Mouse (Mus musculus) myocyte (in vitro differentiated cells): ENCODE data around the gene D630045J12Rik. TPM values are rescaled to one million over a fixed set of nuclear protein-coding genes. Genes with fewer than 3 reads are reported as not detected.

Experiments used
- H3K27me3 ChIP-seq: one replicate; pipeline ENCODE4 v1.6.1; 2011; ENCODE audit not compliant: control insufficient read depth, insufficient read depth, insufficient read length
- H3K36me3 ChIP-seq: one replicate; pipeline ENCODE4 v1.6.1; 2011; ENCODE audit not compliant: control insufficient read depth, insufficient read depth
- H3K4me2 ChIP-seq: one replicate; pipeline ENCODE4 v1.6.1; 2011; ENCODE audit warnings: low read depth, control low read depth
- H3K4me3 ChIP-seq: one replicate; pipeline ENCODE4 v1.5.1; 2011; ENCODE audit warnings: mild to moderate bottlenecking, control low read depth, moderate library complexity
- H3K79me2 ChIP-seq: one replicate; pipeline ENCODE4 v1.6.1; 2011; ENCODE audit not compliant: control insufficient read depth, insufficient read depth
- H3ac ChIP-seq: one replicate; pipeline ENCODE4 v1.6.1; 2011; ENCODE audit not compliant: control insufficient read depth, insufficient read length
- CEBPB ChIP-seq: IDR thresholded peaks from 2 replicates; pipeline ENCODE4 v1.6.1; 2011; ENCODE audit warnings: mild to moderate bottlenecking, moderate library complexity; ENCODE audit not compliant: poor library complexity, insufficient read depth, severe bottlenecking
- E2F4 ChIP-seq: IDR thresholded peaks from one replicate; pipeline ENCODE4 v1.6.1; 2011; ENCODE audit warnings: mild to moderate bottlenecking, control low read depth, moderate library complexity; ENCODE audit not compliant: insufficient read depth
- MAX ChIP-seq: IDR thresholded peaks from one replicate; pipeline ENCODE4 v1.6.1; 2011; ENCODE audit warnings: low read depth, mild to moderate bottlenecking, control low read depth
- MYOD1 ChIP-seq, 3 experiments: IDR thresholded peaks; one replicate each; pipeline ENCODE4 v1.6.1; 2011; ENCODE audit warnings: control low read depth in 2 of 3, low read depth in 2 of 3, mild to moderate bottlenecking in 2 of 3, moderate library complexity in 1 of 3; ENCODE audit not compliant: insufficient read length in 2 of 3, control insufficient read depth in 1 of 3
- MYOG ChIP-seq, 3 experiments: IDR thresholded peaks; one replicate each; pipeline ENCODE4 v1.6.1; 2011; ENCODE audit warnings: control low read depth in 2 of 3, low read depth in 2 of 3, mild to moderate bottlenecking in 2 of 3; ENCODE audit not compliant: insufficient read length in 2 of 3, control insufficient read depth in 1 of 3, insufficient read depth in 1 of 3
- POLR2A ChIP-seq: IDR thresholded peaks from one replicate; pipeline ENCODE4 v1.6.1; 2011; ENCODE audit warnings: low read depth, mild to moderate bottlenecking, control low read depth, moderate library complexity; ENCODE audit not compliant: insufficient read length
- POLR2AphosphoS2 ChIP-seq: IDR thresholded peaks from one replicate; pipeline ENCODE4 v1.6.1; 2011; ENCODE audit warnings: low read depth, control low read depth; ENCODE audit not compliant: insufficient read length
- REST ChIP-seq: IDR thresholded peaks from one replicate; pipeline ENCODE4 v1.6.1; 2011; ENCODE audit warnings: mild to moderate bottlenecking, control low read depth, moderate library complexity; ENCODE audit not compliant: insufficient read depth, insufficient read length
- SRF ChIP-seq: IDR thresholded peaks from one replicate; pipeline ENCODE4 v1.6.1; 2011; ENCODE audit warnings: low read depth; ENCODE audit not compliant: control insufficient read depth, insufficient read length
- TCF12 ChIP-seq: IDR thresholded peaks from one replicate; pipeline ENCODE4 v1.6.1; 2011; ENCODE audit warnings: mild to moderate bottlenecking, control low read depth; ENCODE audit not compliant: poor library complexity, insufficient read depth, severe bottlenecking
- TCF3 ChIP-seq: IDR thresholded peaks from one replicate; pipeline ENCODE4 v1.6.1; 2011; ENCODE audit warnings: low read depth, control low read depth; ENCODE audit not compliant: insufficient read length
- USF1 ChIP-seq: IDR thresholded peaks from one replicate; pipeline ENCODE4 v1.6.1; 2011; ENCODE audit warnings: low read depth, mild to moderate bottlenecking, control low read depth, moderate library complexity
- polyA plus RNA-seq: library from polyadenylated mRNA; unstranded; fragments of >200 nt; fragmentation: generic; extraction: Trizol; gene quantifications from one replicate; pipeline ENCODE4 v1.2.1, GENCODE M21; 2012; ENCODE audit warnings: missing spikeins

Gene D630045J12Rik
- polyA plus RNA-seq, 1 experiment, result 0.77 TPM

DNA sequence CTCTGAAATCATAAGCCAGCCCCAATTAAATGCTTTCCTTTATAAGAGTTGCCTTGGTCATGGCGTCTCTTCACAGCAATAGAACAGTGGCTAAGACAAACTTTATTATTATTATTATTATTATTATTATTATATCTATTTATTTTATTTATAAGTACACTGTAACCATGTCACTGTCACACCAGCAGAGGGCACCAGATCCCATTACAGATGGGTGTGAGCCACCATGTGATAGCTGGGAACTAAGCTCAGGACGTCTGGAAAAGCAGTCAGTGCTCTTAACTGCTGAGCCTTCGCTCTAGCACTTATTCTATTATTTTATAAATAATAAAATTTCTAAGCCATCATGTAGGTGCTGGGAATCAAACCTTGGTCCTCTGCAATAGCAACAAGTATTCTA lies 39.9 kb upstream of the D630045J12Rik start:
- Histone ChIP-seq H3K4me3 (no peak overlapping the region), H3K36me3 (peaks cover 4% of the 10 kb centered on the region), H3ac (no peak overlapping the region), H3K79me2 (no peaks in the 10 kb centered on the region), H3K27me3 (no peaks in the 10 kb centered on the region), H3K4me2 (no peak overlapping the region)
- TF ChIP-seq SRF (no peak), REST (no peak), E2F4 (no peak), MYOD1 (IDR thresholded peaks at IDR 0.05; ENCODE audit: control insufficient read depth in 1 of 3, insufficient read length in 2 of 3, low read depth in 2 of 3) (no peak), POLR2A (no peak), TCF3 (no peak), TCF12 (no peak), USF1 (no peak), POLR2AphosphoS2 (no peak), MYOG (IDR thresholded peaks at IDR 0.05; ENCODE audit: control insufficient read depth in 1 of 3, insufficient read depth in 1 of 3, insufficient read length in 2 of 3, low read depth in 2 of 3) (no peak), MAX (no peak), CEBPB (no peak)

DNA sequence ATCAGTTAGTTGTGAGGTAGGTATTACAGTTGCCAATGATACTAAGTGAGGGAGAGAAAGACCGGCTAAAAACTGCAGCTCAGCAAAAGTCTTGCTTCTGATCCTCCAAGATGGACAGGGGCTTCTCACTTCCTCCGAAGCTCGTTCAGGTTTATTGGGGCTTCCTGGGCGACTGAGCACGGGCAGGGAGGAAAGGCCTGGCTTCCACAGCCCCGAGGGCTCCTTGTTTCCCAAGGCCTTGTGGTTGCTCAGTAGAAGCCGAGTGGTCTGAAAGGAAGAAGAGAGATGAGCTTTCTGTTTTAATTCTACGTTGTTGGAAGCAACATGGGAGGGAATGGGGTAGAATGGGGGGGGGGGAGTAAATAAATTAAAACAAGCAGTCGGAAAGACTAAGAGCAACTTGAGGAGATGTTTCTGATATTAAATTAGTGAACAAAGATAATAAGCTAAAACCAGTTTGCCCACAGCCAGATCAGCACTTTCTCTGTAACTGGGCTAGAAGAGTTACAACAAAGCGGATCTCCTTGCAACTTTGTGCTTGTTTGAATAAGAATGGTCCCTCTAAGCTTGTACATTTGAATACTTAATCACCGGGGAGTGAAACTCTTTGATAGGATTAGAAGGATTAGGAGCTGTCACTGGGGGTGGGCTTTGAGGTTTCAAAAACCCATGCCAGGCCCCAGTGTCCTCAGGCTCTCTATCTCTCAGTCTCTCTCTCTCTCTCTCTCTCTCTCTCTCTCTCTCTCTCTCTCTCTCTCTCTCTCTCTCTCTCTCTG lies 39.2 kb upstream of the D630045J12Rik start:
- H3K36me3 ChIP-seq, result peaks cover 4% of the 10 kb centered on the region
- H3K79me2 ChIP-seq, result no peaks in the 10 kb centered on the region
- no peak overlapping the region for H3K4me2 ChIP-seq
- H3K27me3 ChIP-seq, result no peaks in the 10 kb centered on the region
- no peak overlapping the region for H3ac ChIP-seq
- no peak for TF ChIP-seq MAX
- no peak for TF ChIP-seq TCF12
- TF ChIP-seq TCF3, result no peak
- no peak for TF ChIP-seq MYOG (IDR thresholded peaks at IDR 0.05; ENCODE audit: control insufficient read depth in 1 of 3, insufficient read depth in 1 of 3, insufficient read length in 2 of 3, low read depth in 2 of 3)
- TF ChIP-seq MYOD1 (IDR thresholded peaks at IDR 0.05; ENCODE audit: control insufficient read depth in 1 of 3, insufficient read length in 2 of 3, low read depth in 2 of 3), result no peak
- no peak for TF ChIP-seq SRF
- no peak overlapping the region for H3K4me3 ChIP-seq

DNA sequence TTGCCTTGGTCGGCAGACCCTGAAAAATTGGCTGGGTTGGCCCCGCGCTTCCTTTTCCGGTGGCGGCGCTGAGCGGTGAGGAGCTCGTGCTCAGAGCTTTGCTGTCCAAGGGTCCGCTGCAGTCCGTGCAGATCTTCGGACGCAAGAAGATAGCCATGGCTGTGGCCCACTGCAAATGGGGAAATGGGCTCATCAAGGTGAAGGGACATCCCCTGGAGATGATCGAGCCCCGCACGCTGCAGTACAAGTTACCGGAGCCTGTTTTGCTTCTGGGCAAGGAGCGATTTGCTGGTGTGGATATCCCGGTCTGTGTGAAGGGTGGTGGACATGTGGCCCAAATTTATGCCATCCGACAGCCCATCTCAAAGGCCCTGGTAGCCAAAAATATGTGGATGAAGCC lies 30.6 kb upstream of the D630045J12Rik start:
- Histone ChIP-seq H3K79me2 (no peaks in the 10 kb centered on the region), H3ac (no peak overlapping the region), H3K36me3 (peaks cover 4% of the 10 kb centered on the region), H3K4me3 (no peak overlapping the region), H3K27me3 (no peaks in the 10 kb centered on the region), H3K4me2 (no peak overlapping the region)
- TF ChIP-seq CEBPB, result no peak
- no peak for TF ChIP-seq MYOD1 (IDR thresholded peaks at IDR 0.05; ENCODE audit: control insufficient read depth in 1 of 3, insufficient read length in 2 of 3, low read depth in 2 of 3)
- no peak for TF ChIP-seq E2F4
- no peak for TF ChIP-seq MYOG (IDR thresholded peaks at IDR 0.05; ENCODE audit: control insufficient read depth in 1 of 3, insufficient read depth in 1 of 3, insufficient read length in 2 of 3, low read depth in 2 of 3)
- no peak for TF ChIP-seq TCF3
- TF ChIP-seq USF1, result no peak
- TF ChIP-seq TCF12, result no peak
- no peak for TF ChIP-seq REST
- TF ChIP-seq POLR2AphosphoS2, result no peak
- no peak for TF ChIP-seq SRF
- no peak for TF ChIP-seq POLR2A
- TF ChIP-seq MAX, result no peak

DNA sequence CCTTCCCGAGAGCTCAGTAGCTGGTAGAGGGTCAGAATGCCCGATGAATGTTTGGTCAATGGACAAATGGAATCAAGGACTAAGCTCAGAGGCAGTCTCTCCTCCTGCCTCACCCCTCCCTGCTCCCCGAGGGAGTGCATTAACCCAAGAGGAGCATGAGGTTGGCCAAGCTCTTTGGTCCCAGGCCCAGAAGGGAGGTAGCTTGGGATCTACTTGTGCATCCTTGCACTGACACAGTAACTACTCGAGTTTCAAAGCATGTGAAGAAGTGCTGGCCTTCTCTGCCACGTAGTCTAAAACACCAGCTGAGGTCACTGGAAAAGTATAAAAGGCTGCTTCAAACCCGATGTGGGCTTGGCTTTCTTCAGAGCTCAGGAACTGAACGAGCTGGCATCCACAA lies 10.7 kb upstream of the D630045J12Rik start:
- H3K36me3 ChIP-seq, result no peaks in the 10 kb centered on the region

More for the DNA sequence above, 10.7 kb upstream of the D630045J12Rik start:
- no peak overlapping the region for H3K4me3 ChIP-seq
- peak overlapping the region; percentile 48 for H3K4me2 ChIP-seq
- no peaks in the 10 kb centered on the region for H3K79me2 ChIP-seq
- H3K27me3 ChIP-seq, result no peaks in the 10 kb centered on the region
- no peak overlapping the region for H3ac ChIP-seq
- no peak for TF ChIP-seq TCF3
- no peak for TF ChIP-seq POLR2A
- no peak for TF ChIP-seq MYOG (IDR thresholded peaks at IDR 0.05; ENCODE audit: control insufficient read depth in 1 of 3, insufficient read depth in 1 of 3, insufficient read length in 2 of 3, low read depth in 2 of 3)
- no peak for TF ChIP-seq TCF12
- no peak for TF ChIP-seq POLR2AphosphoS2
- no peak for TF ChIP-seq REST
- no peak for TF ChIP-seq CEBPB
- no peak for TF ChIP-seq MAX
- TF ChIP-seq MYOD1 (IDR thresholded peaks at IDR 0.05; ENCODE audit: control insufficient read depth in 1 of 3, insufficient read length in 2 of 3, low read depth in 2 of 3), result no peak
- TF ChIP-seq E2F4, result no peak
- no peak for TF ChIP-seq SRF
- TF ChIP-seq USF1, result no peak
